Mouse (Mus musculus) T-helper 1 cell (primary cell): ENCODE measurements at regions not wholly inside any gene's neighbourhood (a gene's known extent, or its start where the extent isn't known, plus 50 kb on each side); places are given as distances from the start of the nearest gene placed in this dataset.

ENCODE experiments used
- in situ Hi-C: fragments of 300-600 bp; cut with MboI, MseI; formaldehyde crosslinking; loops from one replicate; pipeline ENCODE4 v1.15.1; 2025; ENCODE audit warnings: high pct_unique_total_duplicates

DNA sequence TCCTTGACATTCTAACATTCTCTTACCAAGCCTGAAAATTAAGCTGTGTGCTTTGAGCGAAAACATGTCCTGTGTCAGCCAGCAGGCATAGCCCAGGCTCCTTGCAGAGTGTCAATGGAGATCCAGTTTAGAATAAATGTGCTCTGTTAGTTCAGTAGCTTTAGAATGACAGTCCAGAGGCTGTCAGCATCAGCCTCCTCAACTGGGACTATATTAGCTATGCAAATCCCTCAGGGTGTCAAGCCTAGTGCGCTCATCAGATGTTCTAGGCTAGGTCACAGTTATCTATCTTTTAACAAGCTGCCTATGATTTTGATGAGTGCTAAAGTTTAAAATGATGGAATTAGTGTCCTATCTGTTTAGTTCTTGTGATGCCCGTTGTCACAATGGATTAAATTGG, 281.7 kb upstream of the Btbd3 start:
- in situ Hi-C loops, result no loop called here

DNA sequence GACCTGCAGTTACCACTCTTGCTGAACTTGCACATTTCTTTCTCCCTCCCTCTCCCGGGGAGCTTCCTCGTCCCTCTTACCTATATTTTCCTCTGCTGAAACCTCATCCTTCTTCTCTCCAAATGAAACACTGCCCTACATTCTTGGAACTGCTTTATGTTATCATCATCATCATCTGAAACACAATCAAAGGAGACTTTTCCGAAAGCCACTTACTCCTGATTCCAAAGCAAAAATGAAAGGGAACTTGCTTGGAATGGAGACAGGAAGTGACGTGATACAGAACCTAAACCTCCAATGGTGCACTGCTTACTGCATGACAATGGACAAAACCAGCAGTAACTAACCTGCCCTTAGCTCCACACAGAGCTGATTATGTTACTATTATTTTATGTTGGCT, 287.2 kb upstream of the Btbd3 start:
- in situ Hi-C loops, result no loop called here

GRCm38 (mm10) chr2:137966460-137967076, 289.8 kb upstream of the Btbd3 start:
- in situ Hi-C loops, result no loop called here

GRCm38 (mm10) chr2:137954830-137955229, 301.5 kb upstream of the Btbd3 start:
- in situ Hi-C loops, result no loop called here

DNA sequence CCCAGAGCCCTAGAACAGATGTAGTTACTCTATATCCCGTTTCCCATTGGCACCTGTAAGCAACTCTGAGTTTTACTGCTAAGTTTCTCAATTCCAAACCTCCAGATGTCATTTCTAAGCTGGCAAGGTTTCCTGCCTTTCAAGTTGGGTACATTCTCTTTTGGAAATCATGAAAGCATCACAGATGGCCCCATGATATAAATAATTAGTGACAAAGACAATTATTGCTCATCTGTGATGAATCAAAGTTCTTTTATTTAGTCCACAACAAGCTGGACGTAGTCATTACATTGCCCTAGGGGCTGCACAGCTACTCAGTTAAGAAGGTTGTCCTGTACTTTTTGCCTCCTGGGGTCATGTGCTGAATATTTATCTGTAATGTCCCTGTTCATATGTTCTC, 303.2 kb upstream of the Btbd3 start:
- in situ Hi-C loops, result no loop called here

DNA sequence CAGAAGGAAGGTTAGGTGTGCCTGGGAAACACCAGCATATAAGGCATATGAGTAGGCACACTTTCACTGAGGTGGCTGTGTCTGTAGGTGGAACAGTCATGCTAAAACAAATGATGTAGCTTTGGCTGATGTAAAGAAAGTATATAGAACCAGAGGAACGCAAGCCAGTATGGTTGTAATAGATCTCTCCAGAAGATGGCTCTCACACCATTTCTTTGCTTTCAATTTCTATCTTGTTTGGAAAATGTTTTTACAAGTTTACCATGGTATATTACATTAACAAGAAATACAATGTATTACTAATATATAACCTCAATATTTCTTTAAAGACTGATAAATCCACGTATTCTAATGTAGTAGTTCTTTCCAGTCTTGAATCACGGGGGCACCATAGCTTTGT, 304.4 kb upstream of the Btbd3 start:
- in situ Hi-C loops, result no loop called here

- in situ Hi-C loops, result no loop called here
These were observed 305.4 kb upstream of the Btbd3 start for GRCm38 (mm10) chr2:137950931-137951330.

DNA sequence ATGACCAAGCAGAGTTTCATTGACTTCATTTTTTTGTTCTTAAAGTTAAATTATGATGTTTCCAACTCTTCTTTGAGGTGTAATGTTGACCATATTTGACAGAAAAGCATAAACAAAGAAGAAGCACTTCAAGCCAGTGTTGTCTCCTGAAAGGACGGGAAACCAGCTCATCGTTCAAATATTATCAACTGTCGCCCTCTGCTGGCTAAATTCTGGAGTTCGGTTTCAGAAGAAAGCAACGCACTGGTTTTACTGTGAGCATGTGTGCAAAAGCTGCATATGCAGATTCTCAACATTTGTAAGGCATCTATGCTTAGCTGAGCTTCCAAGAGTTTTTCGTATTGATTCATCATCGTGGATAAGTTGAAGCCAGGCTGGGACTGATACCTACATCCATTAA, 313.6 kb upstream of the Btbd3 start:
- in situ Hi-C loops, result loop anchor here (5.0 kb wide), 1 partner anchor 1790 kb away; no protein-coding TSS in a partner anchor

- in situ Hi-C loops, result loop anchor here (5.0 kb wide), 1 partner anchor 942 kb away; no protein-coding TSS in a partner anchor
These were observed 316.8 kb upstream of the Btbd3 start for GRCm38 (mm10) chr2:137939591-137939990.

- in situ Hi-C loops, result loop anchor here (5.0 kb wide), 1 partner anchor 942 kb away; no protein-coding TSS in a partner anchor
These were observed 317.4 kb upstream of the Btbd3 start for GRCm38 (mm10) chr2:137938831-137939480.

DNA sequence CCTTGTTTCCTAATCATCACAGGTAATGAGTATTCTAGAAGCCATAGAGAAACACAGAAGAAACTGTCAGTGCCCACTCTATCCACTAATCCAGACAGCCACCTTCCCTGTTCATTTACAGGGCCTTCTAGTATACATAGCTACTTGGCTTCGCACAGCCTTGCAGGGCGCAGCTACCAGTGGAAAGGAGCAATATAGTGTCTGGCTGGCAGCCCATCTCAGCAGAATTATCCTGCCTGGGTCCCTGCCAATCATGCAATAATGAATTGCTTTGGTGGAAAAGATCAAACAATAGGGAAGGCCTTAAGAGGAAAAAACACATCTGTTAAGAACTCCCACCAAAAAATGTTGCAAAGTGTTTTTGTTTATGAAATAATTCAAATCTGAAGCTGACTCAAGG, 319.8 kb upstream of the Btbd3 start:
- in situ Hi-C loops, result loop anchor here (5.0 kb wide), 1 partner anchor 939 kb away; no protein-coding TSS in a partner anchor

GRCm38 (mm10) chr2:137932931-137933330, 323.4 kb upstream of the Btbd3 start:
- in situ Hi-C loops, result no loop called here

DNA sequence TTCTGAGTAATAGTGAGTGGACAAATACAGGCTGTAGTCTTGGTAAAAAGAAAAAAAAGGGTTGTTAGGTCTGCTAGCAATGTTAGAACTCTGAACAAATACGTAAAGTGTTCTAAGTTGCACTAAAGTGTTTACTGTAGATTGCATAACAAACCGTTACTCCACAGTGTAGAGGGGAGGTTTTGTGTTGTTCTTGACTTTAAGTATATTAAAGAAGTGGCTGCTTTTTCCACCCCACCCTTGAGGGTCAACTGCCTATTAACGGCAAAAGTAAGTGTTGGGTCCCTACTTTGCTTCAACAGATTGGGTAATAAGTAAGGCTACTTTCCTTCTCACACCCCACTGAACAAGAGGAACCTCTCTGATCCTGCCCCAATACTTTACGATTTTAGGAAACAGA, 323.9 kb upstream of the Btbd3 start:
- in situ Hi-C loops, result no loop called here

DNA sequence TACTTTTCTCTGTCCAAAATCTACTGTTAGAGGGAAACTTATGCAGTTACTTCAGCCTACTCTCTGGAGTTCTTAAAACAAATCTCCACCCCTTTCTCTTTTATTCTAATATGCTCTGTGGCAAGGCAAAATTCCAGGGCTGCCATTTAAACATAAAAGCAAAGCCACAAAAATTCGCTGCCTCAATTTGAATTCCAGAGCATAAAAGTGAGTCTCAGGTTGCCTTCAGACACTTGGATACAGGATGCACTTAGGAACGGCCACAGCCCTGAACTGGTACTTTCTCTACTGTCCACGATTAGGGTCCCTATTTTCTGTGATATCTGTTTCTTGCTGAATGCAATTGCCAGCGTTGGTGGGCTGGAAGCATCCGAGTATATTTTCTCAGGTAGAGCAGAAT, 330.9 kb upstream of the Btbd3 start:
- in situ Hi-C loops, result no loop called here

- in situ Hi-C loops, result no loop called here
These were observed 331.8 kb upstream of the Btbd3 start for GRCm38 (mm10) chr2:137924576-137924975.

GRCm38 (mm10) chr2:137898425-137898824, 357.9 kb upstream of the Btbd3 start:
- in situ Hi-C loops, result no loop called here

DNA sequence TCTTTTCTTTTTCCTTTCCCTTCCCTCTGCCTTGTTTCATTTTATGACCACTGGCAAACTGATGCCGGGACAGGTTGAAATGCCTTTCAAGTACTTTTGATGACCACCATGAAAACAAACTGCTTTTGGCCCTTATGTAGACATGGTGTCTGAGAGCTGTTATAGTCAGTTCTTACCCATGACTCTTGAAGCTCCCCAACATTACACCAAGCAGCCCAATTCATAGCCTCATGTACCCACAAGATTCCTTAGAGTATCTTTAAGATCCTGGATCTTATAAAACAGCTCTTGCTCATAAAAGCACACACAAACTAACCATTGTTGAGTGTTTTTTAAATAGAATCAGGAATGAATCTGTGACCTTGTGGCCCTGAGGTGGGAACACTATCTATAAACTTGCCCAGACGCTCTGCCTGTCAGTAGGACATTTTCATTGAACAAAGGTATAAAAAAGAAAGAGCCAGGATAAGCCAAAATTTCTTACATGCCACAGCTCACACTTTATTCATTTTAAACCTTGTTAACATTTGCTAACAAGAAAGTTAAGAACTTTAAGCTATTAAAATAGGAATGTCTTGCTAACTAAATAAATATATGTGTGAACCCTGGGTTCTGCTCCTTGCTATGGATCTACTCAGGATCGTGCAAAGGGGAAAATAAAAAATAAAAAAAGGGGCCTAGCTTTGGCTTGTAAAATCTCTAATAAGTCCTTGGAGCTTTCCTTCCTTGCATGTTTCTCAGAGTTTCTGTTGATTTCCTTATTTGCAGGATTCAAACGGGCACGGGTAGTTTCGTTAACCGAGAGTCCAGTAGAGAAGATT, 375.9 kb upstream of the Btbd3 start:
- in situ Hi-C loops, result no loop called here

DNA sequence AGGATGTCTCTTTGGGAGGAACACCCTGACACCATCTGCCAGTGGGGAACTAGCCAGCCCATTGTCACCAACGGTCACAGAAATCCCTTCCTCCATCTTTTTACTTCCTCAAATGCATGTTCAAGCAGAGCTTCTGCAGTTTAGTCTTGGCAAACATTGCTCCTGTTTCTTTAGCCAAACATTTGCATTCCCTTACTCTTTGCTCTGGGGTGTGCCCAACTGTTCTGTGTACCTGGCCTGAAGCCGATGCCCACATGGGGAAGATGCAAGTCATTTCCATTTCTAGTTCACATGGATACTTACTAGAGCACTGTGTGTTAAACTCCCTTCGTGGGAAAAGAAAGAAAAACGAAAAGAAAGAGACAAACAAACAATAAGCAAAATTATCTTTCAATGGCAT, 386.7 kb upstream of the Btbd3 start:
- in situ Hi-C loops, result no loop called here

GRCm38 (mm10) chr2:137854494-137854893, 401.9 kb upstream of the Btbd3 start:
- in situ Hi-C loops, result no loop called here

- in situ Hi-C loops, result no loop called here
These were observed 402.7 kb upstream of the Btbd3 start for GRCm38 (mm10) chr2:137853399-137854259.

GRCm38 (mm10) chr2:137847901-137848300, 408.5 kb upstream of the Btbd3 start:
- in situ Hi-C loops, result no loop called here
